Mouse (Mus musculus) neural tube, embryonic 12.5 days (tissue): ENCODE data around the gene Arid3a. TPM values are rescaled to one million over a fixed set of nuclear protein-coding genes. Genes with fewer than 3 reads are reported as not detected.
A peak's percentile ranks its signal among the peaks of the same experiment; 100 is the strongest.

Experiments
- ATAC-seq: fragments of 200-750 bp; cut with Nextera tagmentation; 2 replicates; pipeline ENCODE4 v1.8.0; 2017; ENCODE audit warnings: low read depth, mild to moderate bottlenecking, moderate TSS enrichment, moderate library complexity; ENCODE audit not compliant: low FRiP score
- H3K27ac ChIP-seq: fragments of 300-500 bp; sonication (generic); 2 replicates; pipeline ENCODE4 v1.5.1; 2016
- H3K27me3 ChIP-seq: fragments of 300-500 bp; sonication (generic); replicated peaks from 2 replicates; pipeline ENCODE4 v1.6.1; 2016; ENCODE audit warnings: mild to moderate bottlenecking
- H3K36me3 ChIP-seq: fragments of 300-500 bp; sonication (generic); 2 replicates; pipeline ENCODE4 v1.6.1; 2016; ENCODE audit warnings: mild to moderate bottlenecking
- H3K4me1 ChIP-seq: fragments of 300-500 bp; sonication (generic); 2 replicates; pipeline ENCODE4 v1.6.1; 2016
- H3K4me2 ChIP-seq: fragments of 300-500 bp; sonication (generic); replicated peaks from 2 replicates; pipeline ENCODE4 v1.6.1; 2016; ENCODE audit warnings: mild to moderate bottlenecking
- H3K4me3 ChIP-seq: fragments of 300-500 bp; sonication (generic); 2 replicates; pipeline ENCODE4 v1.5.1; 2016
- H3K9ac ChIP-seq: fragments of 300-500 bp; sonication (generic); 2 replicates; pipeline ENCODE4 v1.6.1; 2016; ENCODE audit warnings: mild to moderate bottlenecking
- H3K9me3 ChIP-seq: fragments of 300-500 bp; sonication (generic); 2 replicates; pipeline ENCODE4 v1.6.1; 2016; ENCODE audit warnings: mild to moderate bottlenecking
- WGBS: fragments of 180-500 bp; shearing (Covaris S2); methylation state at CpG from one replicate; pipeline ENCODE4 v1.1.7; 2016; 5-methylcytosine and 5-hydroxymethylcytosine counted together
- polyA plus RNA-seq: library from polyadenylated mRNA; unstranded; fragments of >200 nt; fragmentation: Nextera tagmentation; extraction: Ambion mirVana; gene quantifications from 2 replicates; pipeline ENCODE4 v1.2.1, GENCODE M21; 2016

The Arid3a gene
- polyA plus RNA-seq, 1 experiment from 2014 or later, result 4.9 TPM

GRCm38 (mm10) chr10:79932736-79933135 is 5.9 kb downstream of the Arid3a start:
- Histone ChIP-seq H3K9ac (peak overlapping the region; percentile 41; the same call in 1 of the 2 replicates), H3K4me1 (peaks cover 72% of the 10 kb centered on the region), H3K4me2 (peak overlapping the region; percentile 26), H3K27ac (peak overlapping the region; percentile 16; the same call in 1 of the 2 replicates), H3K9me3 (no peaks in the 10 kb centered on the region), H3K4me3 (no peak overlapping the region), H3K36me3 (peaks cover 48% of the 10 kb centered on the region), H3K27me3 (no peaks in the 10 kb centered on the region)
- WGBS, result 16% methylated on average over 8 of the region's 8 CpGs
- no peak for ATAC-seq

GRCm38 (mm10) chr10:79933145-79933679 is 6.4 kb downstream of the Arid3a start:
- peak overlapping the region; percentile 19; the same call in 1 of the 2 replicates for H3K9ac ChIP-seq
- 70% methylated on average over 9 of the region's 9 CpGs for WGBS
- peak overlapping the region; percentile 26; the same call in 1 of the 2 replicates for H3K4me2 ChIP-seq
- H3K4me1 ChIP-seq, result peaks cover 76% of the 10 kb centered on the region
- no peak for ATAC-seq
- H3K9me3 ChIP-seq, result no peaks in the 10 kb centered on the region
- peaks cover 53% of the 10 kb centered on the region for H3K36me3 ChIP-seq
- H3K4me3 ChIP-seq, result no peak overlapping the region
- no peaks in the 10 kb centered on the region for H3K27me3 ChIP-seq
- no peak overlapping the region for H3K27ac ChIP-seq

- H3K4me2 ChIP-seq, result no peak overlapping the region
- no peaks in the 10 kb centered on the region for H3K27me3 ChIP-seq
- peaks cover 53% of the 10 kb centered on the region for H3K36me3 ChIP-seq
- H3K9me3 ChIP-seq, result no peaks in the 10 kb centered on the region
- no peak overlapping the region for H3K4me3 ChIP-seq
- H3K4me1 ChIP-seq, result peaks cover 71% of the 10 kb centered on the region
- no peak for ATAC-seq
- H3K9ac ChIP-seq, result peak overlapping the region; percentile 19; the same call in 1 of the 2 replicates
- no peak overlapping the region for H3K27ac ChIP-seq
- WGBS, result 23% methylated on average over 6 of the region's 6 CpGs
Measured at GRCm38 (mm10) chr10:79933861-79934260, 7.0 kb downstream of the Arid3a start.

GRCm38 (mm10) chr10:79934272-79934721 is 7.5 kb downstream of the Arid3a start:
- H3K4me2 ChIP-seq, result no peak overlapping the region
- peaks cover 53% of the 10 kb centered on the region for H3K36me3 ChIP-seq
- H3K27ac ChIP-seq, result no peak overlapping the region
- peaks cover 67% of the 10 kb centered on the region for H3K4me1 ChIP-seq
- H3K27me3 ChIP-seq, result no peaks in the 10 kb centered on the region
- no peak overlapping the region for H3K4me3 ChIP-seq
- H3K9me3 ChIP-seq, result no peaks in the 10 kb centered on the region
- no peak for ATAC-seq
- peak overlapping the region; percentile 26; the same call in 1 of the 2 replicates for H3K9ac ChIP-seq
- WGBS, result 66% methylated on average over 13 of the region's 13 CpGs

GRCm38 (mm10) chr10:79934794-79935569 is 8.1 kb downstream of the Arid3a start:
- H3K27ac ChIP-seq, result no peak overlapping the region
- 90% methylated on average over 16 of the region's 16 CpGs for WGBS
- H3K27me3 ChIP-seq, result no peaks in the 10 kb centered on the region
- H3K9me3 ChIP-seq, result no peaks in the 10 kb centered on the region
- H3K9ac ChIP-seq, result no peak overlapping the region
- no peak overlapping the region for H3K4me3 ChIP-seq
- H3K4me1 ChIP-seq, result peaks cover 60% of the 10 kb centered on the region
- H3K4me2 ChIP-seq, result no peak overlapping the region
- H3K36me3 ChIP-seq, result peaks cover 53% of the 10 kb centered on the region
- ATAC-seq, result no peak

- no peak overlapping the region for H3K27ac ChIP-seq
- peaks cover 52% of the 10 kb centered on the region for H3K36me3 ChIP-seq
- no peak for ATAC-seq
- H3K4me2 ChIP-seq, result 0 out of 2 replicates have a peak overlapping the region, but pooled peaks have one; percentile 9
- H3K4me1 ChIP-seq, result peaks cover 50% of the 10 kb centered on the region
- peak overlapping the region; percentile 38; the same call in 1 of the 2 replicates for H3K9ac ChIP-seq
- no peak overlapping the region for H3K4me3 ChIP-seq
- H3K9me3 ChIP-seq, result no peaks in the 10 kb centered on the region
- WGBS, result 81% methylated on average over 10 of the region's 10 CpGs
- H3K27me3 ChIP-seq, result no peaks in the 10 kb centered on the region
Measured at GRCm38 (mm10) chr10:79936284-79936910, 9.6 kb downstream of the Arid3a start.

GRCm38 (mm10) chr10:79936911-79937441 is 10.1 kb downstream of the Arid3a start:
- Histone ChIP-seq H3K9me3 (no peaks in the 10 kb centered on the region), H3K4me2 (peak overlapping the region; percentile 9; the same call in 1 of the 2 replicates), H3K9ac (peak overlapping the region; percentile 38; the same call in 1 of the 2 replicates), H3K27me3 (no peaks in the 10 kb centered on the region), H3K36me3 (peaks cover 52% of the 10 kb centered on the region), H3K4me3 (no peak overlapping the region), H3K4me1 (peaks cover 46% of the 10 kb centered on the region), H3K27ac (no peak overlapping the region)
- no peak for ATAC-seq
- WGBS, result 84% methylated on average over 27 of the region's 27 CpGs

- Histone ChIP-seq H3K9ac (no peak overlapping the region), H3K27me3 (no peaks in the 10 kb centered on the region), H3K4me2 (no peak overlapping the region), H3K4me3 (no peak overlapping the region), H3K9me3 (no peaks in the 10 kb centered on the region), H3K27ac (no peak overlapping the region), H3K4me1 (peaks cover 36% of the 10 kb centered on the region), H3K36me3 (peaks cover 47% of the 10 kb centered on the region)
- WGBS, result 30% methylated on average over 11 of the region's 11 CpGs
- ATAC-seq, result no peak
Measured at GRCm38 (mm10) chr10:79937775-79938526, 11.1 kb downstream of the Arid3a start.

- H3K4me1 ChIP-seq, result peaks cover 37% of the 10 kb centered on the region
- WGBS, result 60% methylated on average over 7 of the region's 7 CpGs
- no peak for ATAC-seq
Measured at GRCm38 (mm10) chr10:79940749-79941148, 13.9 kb downstream of the Arid3a start.

GRCm38 (mm10) chr10:79942988-79943387 is 16.1 kb downstream of the Arid3a start:
- 79% methylated on average over 1 of the region's 1 CpGs for WGBS
- Histone ChIP-seq H3K9me3 (no peaks in the 10 kb centered on the region), H3K4me2 (no peak overlapping the region), H3K4me3 (no peak overlapping the region), H3K36me3 (peaks cover 32% of the 10 kb centered on the region), H3K4me1 (peaks cover 40% of the 10 kb centered on the region), H3K27ac (no peak overlapping the region), H3K27me3 (no peaks in the 10 kb centered on the region), H3K9ac (no peak overlapping the region)
- no peak for ATAC-seq

More at GRCm38 (mm10) chr10:79940749-79941148, 13.9 kb downstream of the Arid3a start:
- H3K27ac ChIP-seq, result no peak overlapping the region
- no peak overlapping the region for H3K4me2 ChIP-seq
- H3K27me3 ChIP-seq, result no peaks in the 10 kb centered on the region
- H3K9ac ChIP-seq, result no peak overlapping the region
- H3K9me3 ChIP-seq, result no peaks in the 10 kb centered on the region
- peaks cover 32% of the 10 kb centered on the region for H3K36me3 ChIP-seq
- no peak overlapping the region for H3K4me3 ChIP-seq

GRCm38 (mm10) chr10:79943471-79943901 is 16.6 kb downstream of the Arid3a start:
- Histone ChIP-seq H3K9me3 (no peaks in the 10 kb centered on the region), H3K4me3 (no peak overlapping the region), H3K36me3 (peaks cover 33% of the 10 kb centered on the region), H3K4me1 (peaks cover 37% of the 10 kb centered on the region), H3K27me3 (no peaks in the 10 kb centered on the region), H3K27ac (no peak overlapping the region), H3K4me2 (no peak overlapping the region), H3K9ac (no peak overlapping the region)
- 60% methylated on average over 9 of the region's 9 CpGs for WGBS
- ATAC-seq, result no peak
